Mouse (Mus musculus): ENCODE measurements around the gene Slc12a1.

DNA sequence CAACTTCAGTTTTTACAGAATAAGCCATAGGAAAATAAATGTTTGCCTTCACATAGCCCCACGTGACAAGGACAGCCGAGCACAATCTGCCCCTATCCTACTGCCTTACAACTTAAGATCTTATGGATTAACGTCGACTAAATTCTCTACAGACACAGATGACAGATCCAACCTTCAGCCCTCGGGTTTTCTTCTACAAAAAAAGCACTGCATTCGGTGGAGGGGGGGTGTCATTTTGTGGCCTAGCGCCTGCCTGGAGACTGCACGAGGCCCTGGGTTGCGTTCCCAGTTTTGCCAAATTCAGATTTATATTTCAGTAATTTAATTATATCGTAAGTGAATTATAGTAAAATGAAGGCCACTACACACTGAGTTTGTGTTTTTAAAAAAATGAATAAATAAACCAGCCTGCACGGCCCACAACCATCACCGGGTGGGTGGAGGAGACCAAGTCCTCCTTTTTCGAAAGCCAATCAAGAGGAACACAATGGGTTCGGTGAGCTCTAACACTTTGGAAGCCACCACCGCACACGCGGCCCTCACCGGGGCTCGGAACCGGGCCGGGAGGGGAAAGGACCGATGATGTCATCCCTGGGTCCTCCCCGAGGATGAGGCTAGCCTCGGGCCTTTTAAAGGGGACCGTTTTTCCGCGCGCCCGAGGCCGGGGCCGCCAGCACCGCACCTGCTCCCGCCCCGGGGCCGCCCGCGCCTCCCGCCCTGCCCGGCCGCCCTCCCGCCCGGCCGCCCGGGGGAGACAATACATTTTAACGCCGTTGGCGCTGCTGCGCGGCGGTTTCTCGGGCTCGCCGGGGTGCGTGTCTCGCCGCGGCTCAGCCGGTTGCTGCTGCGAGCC is 29.5 kb upstream of the Slc12a1 start:
- no peak for TF ChIP-seq CTCF (IDR thresholded peaks at IDR 0.05; ENCODE audit: extremely low read depth, insufficient read length, insufficient replicate concordance, low read depth, low read length)
- no peak for TF ChIP-seq POLR2A (IDR thresholded peaks at IDR 0.05; ENCODE audit: low read depth, low read length)

All from small intestine, adult 2 months (tissue).